Mouse (Mus musculus) gastrocnemius, postnatal 14 days (tissue): ENCODE data around the gene Rnf38. TPM values are rescaled to one million over a fixed set of nuclear protein-coding genes. Genes with fewer than 3 reads are reported as not detected.

ENCODE experiments used
- DNase-seq: peaks from one replicate; pipeline ENCODE4 v3.0.0; 2021; ENCODE audit warnings: mixed read lengths
- intact Hi-C: fragments of 180-260 bp; cut with DNase I; formaldehyde crosslinking; loops from one replicate; pipeline ENCODE4 v1.15.1; 2025; ENCODE audit warnings: low total_unique reads
- microRNA-seq, 2 experiments: library from miRNA; unstranded; fragments of <30 nt; microRNA quantifications; one replicate each; pipeline ENCODE4 v1.2.0; 2021
- total RNA-seq, 2 experiments: library from RNA; stranded (reverse); gene quantifications; 2 replicates each; pipeline ENCODE4 v1.2.3; 2021

Gene Rnf38
- total RNA-seq, 2 experiments from 2014 or later, result 15.7 to 19.2 TPM

GRCm38 (mm10) chr4:44084602-44085325 lies 148.8 kb downstream of the Rnf38 start:
- intact Hi-C loops, result no loop called here
- DNase-seq, result no peak

GRCm38 (mm10) chr4:44083945-44084344 lies 149.6 kb downstream of the Rnf38 start, which contains the start of gene Gne:
Gene Gne (minus strand): TSS chr4:44084177.
- DNase-seq, result no peak
- intact Hi-C loops, result no loop called here

- no peak for DNase-seq
- intact Hi-C loops, result loop anchor here (10.0 kb wide), 1 partner anchor 216 kb away; no protein-coding TSS in a partner anchor
Measured at GRCm38 (mm10) chr4:44078358-44078933, 155.1 kb downstream of the Rnf38 start.

Small RNA genes lying within 50 kb of the gene (microRNA-seq; reads per million reads assigned to microRNA genes)
- 0 reads per million in 2 experiments for gene Mir5106

Other genes with a start within 250 kb of the Rnf38 start
- gene Clta, start 229.3 kb downstream of the Rnf38 start, total RNA-seq, result 10 to 100 TPM; 65.7 to 75.0 TPM
- gene Gne, start 149.6 kb downstream of the Rnf38 start, total RNA-seq, result 10 to 100 TPM; 12.4 to 13.0 TPM
- 1 to 10 TPM; 1.5 to 1.9 TPM for gene Melk, start 67.1 kb upstream of the Rnf38 start, total RNA-seq